Mouse (Mus musculus) lung, embryonic 16.5 days (tissue): ENCODE measurements around the gene Cdkn2aipnl. TPM values are rescaled to one million over a fixed set of nuclear protein-coding genes. Genes with fewer than 3 reads are reported as not detected.
A peak's percentile ranks its signal among the peaks of the same experiment; 100 is the strongest.

Experiments
- ATAC-seq: fragments of 200-750 bp; cut with Nextera tagmentation; 2 replicates; pipeline ENCODE4 v1.8.0; 2017; ENCODE audit warnings: low read depth, mild to moderate bottlenecking, moderate library complexity
- H3K27ac ChIP-seq: fragments of 300-500 bp; sonication (generic); 2 replicates; pipeline ENCODE4 v1.5.1; 2014; ENCODE audit warnings: mild to moderate bottlenecking, control low read depth, low read length
- H3K27me3 ChIP-seq: fragments of 300-500 bp; sonication (generic); 2 replicates; pipeline ENCODE4 v1.6.1; 2014; ENCODE audit warnings: low read depth, low read length, mixed read lengths; ENCODE audit not compliant: control insufficient read depth, insufficient read depth
- H3K36me3 ChIP-seq: fragments of 300-500 bp; sonication (generic); 2 replicates; pipeline ENCODE4 v1.6.1; 2014; ENCODE audit warnings: low read length; ENCODE audit not compliant: control insufficient read depth, insufficient read depth
- H3K4me1 ChIP-seq: fragments of 300-500 bp; sonication (generic); replicated peaks from 2 replicates; pipeline ENCODE4 v1.6.1; 2014; ENCODE audit warnings: low read length, mixed read lengths; ENCODE audit not compliant: control insufficient read depth, insufficient read depth
- H3K4me2 ChIP-seq: fragments of 300-500 bp; sonication (generic); 2 replicates; pipeline ENCODE4 v1.6.1; 2014; ENCODE audit warnings: low read depth, low read length, control low read depth
- H3K4me3 ChIP-seq: fragments of 300-500 bp; sonication (generic); 2 replicates; pipeline ENCODE4 v1.5.1; 2014; ENCODE audit warnings: mild to moderate bottlenecking, low read length, control low read depth
- H3K9ac ChIP-seq: fragments of 300-500 bp; sonication (generic); 2 replicates; pipeline ENCODE4 v1.6.1; 2014; ENCODE audit warnings: low read length, control low read depth
- H3K9me3 ChIP-seq: fragments of 300-500 bp; sonication (generic); 2 replicates; pipeline ENCODE4 v1.6.1; 2016; ENCODE audit warnings: low read length; ENCODE audit not compliant: control insufficient read depth
- WGBS: fragments of 180-500 bp; shearing (Covaris S2); extraction: QIAGEN DNeasy Blood & Tissue Kit; methylation state at CpG from one replicate; pipeline ENCODE4 v1.1.7; 2014; 5-methylcytosine and 5-hydroxymethylcytosine counted together
- polyA plus RNA-seq: library from polyadenylated mRNA; unstranded; fragments of >200 nt; fragmentation: Nextera tagmentation; extraction: Ambion mirVana; gene quantifications from 2 replicates; pipeline ENCODE4 v1.2.1, GENCODE M21; 2015

Cdkn2aipnl gene
- polyA plus RNA-seq, 1 experiment from 2014 or later: 106 TPM

DNA sequence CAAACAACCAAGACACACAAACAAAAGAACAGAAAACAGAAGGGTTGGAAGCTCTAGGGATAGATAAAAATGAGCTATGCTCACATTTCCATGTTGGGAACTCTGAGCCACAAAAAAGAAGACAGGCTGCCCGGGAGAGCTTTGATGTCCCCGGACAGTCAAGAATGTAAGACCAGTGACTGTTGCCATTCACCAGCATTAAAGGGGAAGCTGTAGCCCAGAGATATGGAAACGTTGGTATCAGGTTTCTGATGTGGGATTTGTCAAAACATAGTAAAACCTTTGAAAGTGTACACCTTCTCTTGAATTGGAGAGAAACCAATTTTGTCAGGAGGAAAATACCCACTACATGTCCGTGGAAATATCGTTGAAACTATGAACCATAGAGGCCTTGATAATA lies 8.0 kb upstream of the Cdkn2aipnl start:
- WGBS: 84% methylated on average over 5 of the region's 5 CpGs
- ATAC-seq: no peak
- H3K4me1 ChIP-seq: no peaks in the 10 kb centered on the region

DNA sequence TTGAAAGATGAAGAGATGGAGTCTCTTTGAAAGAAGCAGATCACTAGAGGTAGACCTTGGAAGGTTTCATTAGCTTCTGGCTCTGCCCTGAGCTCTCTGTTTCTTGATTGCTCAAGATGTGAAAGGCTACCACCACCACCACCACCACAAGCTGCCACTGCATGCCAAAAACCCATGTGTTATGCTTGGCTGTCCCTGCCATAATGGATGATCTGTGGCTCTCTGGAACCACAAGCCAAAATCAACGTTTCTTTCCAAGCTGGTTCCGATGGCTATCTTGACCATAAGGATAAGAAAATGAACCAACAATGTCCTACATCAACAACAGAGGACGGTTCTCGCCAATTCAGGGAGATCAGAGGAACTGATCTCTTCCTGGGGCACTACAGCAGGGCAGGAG lies 7.4 kb upstream of the Cdkn2aipnl start:
- Histone ChIP-seq H3K9me3 (no peaks in the 10 kb centered on the region), H3K4me1 (no peaks in the 10 kb centered on the region), H3K27ac (no peak overlapping the region), H3K36me3 (no peaks in the 10 kb centered on the region), H3K4me3 (no peak overlapping the region), H3K27me3 (no peaks in the 10 kb centered on the region), H3K9ac (no peak overlapping the region), H3K4me2 (no peak overlapping the region)
- ATAC-seq: no peak
- WGBS: 88% methylated on average over 4 of the region's 4 CpGs

More for the DNA sequence above, 8.0 kb upstream of the Cdkn2aipnl start:
- H3K9ac ChIP-seq: no peak overlapping the region
- H3K27me3 ChIP-seq: no peaks in the 10 kb centered on the region
- no peaks in the 10 kb centered on the region for H3K36me3 ChIP-seq
- no peak overlapping the region for H3K4me3 ChIP-seq
- H3K9me3 ChIP-seq: no peaks in the 10 kb centered on the region
- no peak overlapping the region for H3K4me2 ChIP-seq
- no peak overlapping the region for H3K27ac ChIP-seq

DNA sequence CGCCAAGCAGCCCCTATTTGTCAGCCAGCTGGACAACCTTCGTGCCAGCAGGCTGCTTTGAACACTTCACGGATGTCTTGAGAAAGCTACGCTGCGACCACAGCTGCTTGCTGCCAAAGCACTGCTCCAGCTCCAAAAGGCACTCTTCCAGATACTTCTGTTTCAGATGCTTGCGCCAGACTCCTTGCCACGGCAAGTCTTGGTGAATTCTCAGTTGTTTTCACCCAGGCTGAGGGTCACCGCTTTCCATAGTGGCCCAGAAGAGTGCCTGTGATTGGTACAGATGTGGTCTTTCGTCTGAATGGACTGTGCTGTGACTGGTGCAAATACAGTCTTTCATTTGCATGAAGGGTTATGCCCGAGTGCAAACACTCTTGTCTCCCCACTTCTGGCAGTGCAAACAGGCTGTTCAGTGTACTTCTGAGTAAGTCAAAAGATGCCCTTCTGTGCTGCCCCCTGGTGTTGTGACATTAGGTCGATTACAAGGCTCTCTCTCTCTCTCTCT lies 6.4 kb upstream of the Cdkn2aipnl start:
- H3K36me3 ChIP-seq: no peaks in the 10 kb centered on the region
- H3K4me1 ChIP-seq: no peaks in the 10 kb centered on the region
- 32% methylated on average over 11 of the region's 11 CpGs for whole genome bisulfite sequencing
- peak overlapping the region; percentile 74 for H3K27ac ChIP-seq
- ATAC-seq: peak; percentile 91
- H3K4me2 ChIP-seq: no peak overlapping the region
- H3K4me3 ChIP-seq: no peak overlapping the region
- H3K27me3 ChIP-seq: no peaks in the 10 kb centered on the region
- H3K9ac ChIP-seq: no peak overlapping the region
- no peaks in the 10 kb centered on the region for H3K9me3 ChIP-seq

DNA sequence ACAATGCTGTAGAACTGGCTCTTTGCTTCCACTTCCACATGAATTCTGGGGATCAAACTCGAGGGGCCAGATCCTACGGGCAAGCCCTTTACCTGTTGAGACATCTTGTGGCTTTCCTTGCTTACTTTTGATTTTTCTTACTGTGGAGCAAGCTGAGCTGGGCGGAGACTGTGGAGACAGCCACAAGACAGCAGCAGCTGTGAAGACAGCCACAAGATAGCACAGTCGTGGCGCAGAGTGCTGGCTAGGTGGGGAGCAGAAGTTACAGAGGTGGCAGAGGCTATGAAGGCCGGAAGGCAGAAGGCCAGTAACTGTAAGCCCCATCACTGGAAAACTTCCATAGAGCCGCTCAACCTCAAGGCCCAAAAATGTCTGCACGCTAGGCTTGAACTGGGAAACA lies 5.7 kb upstream of the Cdkn2aipnl start:
- no peak for ATAC-seq
- Histone ChIP-seq H3K27ac (no peak overlapping the region), H3K9me3 (no peaks in the 10 kb centered on the region), H3K9ac (no peak overlapping the region), H3K4me3 (no peak overlapping the region), H3K27me3 (no peaks in the 10 kb centered on the region), H3K4me2 (no peak overlapping the region), H3K36me3 (no peaks in the 10 kb centered on the region), H3K4me1 (no peaks in the 10 kb centered on the region)
- 82% methylated on average over 8 of the region's 8 CpGs for WGBS

DNA sequence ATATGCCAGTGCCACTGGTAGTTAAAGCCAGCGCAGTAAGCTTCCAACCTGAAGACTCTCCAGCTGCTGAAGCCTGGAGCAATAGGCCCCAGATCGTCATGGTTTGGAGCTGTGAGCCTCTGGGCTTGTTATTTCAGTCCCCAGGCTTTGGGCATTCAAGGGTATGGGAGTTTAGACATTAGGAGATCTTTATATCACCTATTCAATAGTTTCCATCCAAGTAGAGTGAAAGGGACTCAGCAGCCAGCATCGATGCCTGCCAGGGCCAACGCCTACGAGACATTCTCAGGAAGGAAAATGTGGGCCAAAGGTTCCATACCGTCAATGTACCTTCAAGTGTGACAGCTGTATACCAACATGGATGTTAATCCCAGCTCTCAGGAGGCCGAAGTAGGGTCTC lies 5.2 kb upstream of the Cdkn2aipnl start:
- H3K27ac ChIP-seq: no peak overlapping the region
- no peaks in the 10 kb centered on the region for H3K36me3 ChIP-seq
- H3K9ac ChIP-seq: no peak overlapping the region
- no peak for ATAC-seq
- H3K4me3 ChIP-seq: no peak overlapping the region
- WGBS: 90% methylated on average over 7 of the region's 7 CpGs
- H3K4me1 ChIP-seq: no peaks in the 10 kb centered on the region
- no peak overlapping the region for H3K4me2 ChIP-seq
- H3K9me3 ChIP-seq: no peaks in the 10 kb centered on the region
- no peaks in the 10 kb centered on the region for H3K27me3 ChIP-seq

DNA sequence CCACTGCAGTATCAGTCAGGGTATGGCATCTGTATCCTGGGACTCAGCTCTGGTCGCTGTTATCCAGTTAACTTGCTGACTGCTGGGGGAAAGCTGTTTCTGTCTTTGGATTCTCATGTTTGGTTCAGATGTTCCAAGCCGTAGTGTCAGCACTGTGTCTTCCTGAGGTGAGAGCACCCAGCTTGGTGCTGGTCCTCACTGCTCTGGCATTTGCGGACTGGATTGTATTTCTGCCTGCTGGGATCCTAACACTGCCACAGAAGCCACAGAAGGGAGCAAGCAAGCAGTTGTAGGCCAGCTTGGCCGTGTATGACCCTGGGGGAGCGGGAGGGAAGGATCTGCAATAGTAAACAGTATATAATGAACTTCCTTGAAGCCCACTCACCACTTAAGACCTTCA lies 810 bp upstream of the Cdkn2aipnl start:
- WGBS: 75% methylated on average over 5 of the region's 5 CpGs
- Histone ChIP-seq H3K4me2 (no peak overlapping the region), H3K4me3 (no peak overlapping the region), H3K4me1 (peaks cover 10% of the 10 kb centered on the region), H3K27ac (no peak overlapping the region), H3K9me3 (no peaks in the 10 kb centered on the region), H3K27me3 (no peaks in the 10 kb centered on the region), H3K36me3 (peaks cover 11% of the 10 kb centered on the region), H3K9ac (no peak overlapping the region)
- no peak for ATAC-seq

DNA sequence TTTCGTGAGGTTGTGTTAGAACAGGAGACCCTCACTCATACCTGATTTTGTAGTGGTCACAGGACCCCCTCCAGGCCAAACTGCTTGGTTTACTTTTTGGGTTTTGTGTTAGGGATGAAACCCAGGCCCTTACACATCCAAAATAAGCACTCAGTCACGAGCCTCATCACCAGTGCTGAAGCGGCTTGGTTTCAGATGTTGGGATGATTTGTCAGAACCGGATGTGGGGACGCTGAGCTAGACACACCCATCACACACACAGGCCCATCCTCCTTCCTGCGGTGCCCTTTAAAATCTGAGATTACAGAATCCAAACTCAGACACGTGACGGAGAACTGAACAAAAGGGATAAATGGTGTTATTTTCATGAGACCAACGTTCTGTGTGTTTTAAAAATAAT lies 1.4 kb downstream of the Cdkn2aipnl start:
- WGBS: 86% methylated on average over 9 of the region's 9 CpGs
- Histone ChIP-seq H3K9me3 (peaks cover 3% of the 10 kb centered on the region; the same call in 1 of the 2 replicates), H3K27ac (no peak overlapping the region), H3K4me3 (no peak overlapping the region), H3K36me3 (peaks cover 27% of the 10 kb centered on the region), H3K4me2 (peak overlapping the region; percentile 22; the same call in 1 of the 2 replicates), H3K9ac (no peak overlapping the region), H3K27me3 (no peaks in the 10 kb centered on the region), H3K4me1 (peaks cover 10% of the 10 kb centered on the region)
- no peak for ATAC-seq

DNA sequence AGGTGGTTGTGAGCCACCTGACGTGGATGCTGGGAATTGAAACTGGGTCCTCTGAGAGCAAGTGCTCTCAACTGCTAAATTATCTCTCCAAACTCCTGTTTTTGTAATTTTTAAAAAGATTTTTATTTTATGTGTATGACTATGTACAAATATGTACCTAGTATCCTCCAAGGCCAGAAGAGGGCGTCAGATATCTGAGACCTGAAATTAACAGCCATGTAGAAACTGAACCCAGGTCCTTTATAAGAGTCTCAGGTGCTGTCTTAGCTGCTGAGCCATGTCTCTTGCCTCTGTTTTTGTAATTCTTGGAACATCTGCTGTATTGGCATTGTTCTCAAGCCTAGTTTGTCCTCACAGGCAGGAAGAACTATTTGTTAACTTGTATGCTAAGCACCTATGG lies 2.0 kb downstream of the Cdkn2aipnl start:
- peaks cover 27% of the 10 kb centered on the region for H3K36me3 ChIP-seq

DNA sequence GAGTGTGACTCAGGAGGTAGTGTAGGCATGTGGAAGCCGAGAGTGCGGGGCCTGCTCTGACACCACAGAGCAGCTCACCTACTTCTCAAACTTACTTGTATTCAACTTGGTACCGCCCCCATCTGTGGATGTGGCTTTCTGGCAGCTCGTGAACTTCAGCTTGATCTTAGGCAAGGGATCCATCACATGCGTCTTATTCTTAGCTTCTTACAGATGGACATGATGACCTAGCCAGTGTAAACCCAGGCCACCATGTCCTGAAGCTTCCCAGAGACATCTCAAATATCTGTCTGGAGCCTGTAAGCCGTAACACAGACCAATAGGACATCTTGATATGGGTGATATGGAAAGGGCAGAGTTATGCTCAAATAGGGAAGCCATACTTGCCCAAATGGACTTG lies 4.2 kb downstream of the Cdkn2aipnl start:
- H3K4me2 ChIP-seq: no peak overlapping the region
- no peak overlapping the region for H3K4me3 ChIP-seq
- H3K4me1 ChIP-seq: peaks cover 10% of the 10 kb centered on the region
- H3K9ac ChIP-seq: no peak overlapping the region
- no peak overlapping the region for H3K27ac ChIP-seq
- peaks cover 41% of the 10 kb centered on the region for H3K36me3 ChIP-seq
- no peaks in the 10 kb centered on the region for H3K27me3 ChIP-seq
- H3K9me3 ChIP-seq: peaks cover 3% of the 10 kb centered on the region; the same call in 1 of the 2 replicates
- ATAC-seq: no peak
- WGBS: 94% methylated on average over 6 of the region's 6 CpGs

More for the DNA sequence above, 2.0 kb downstream of the Cdkn2aipnl start:
- no peaks in the 10 kb centered on the region for H3K27me3 ChIP-seq
- WGBS: 87% methylated on average over 2 of the region's 2 CpGs
- no peak overlapping the region for H3K4me2 ChIP-seq
- ATAC-seq: no peak
- H3K9me3 ChIP-seq: peaks cover 3% of the 10 kb centered on the region; the same call in 1 of the 2 replicates
- peaks cover 10% of the 10 kb centered on the region for H3K4me1 ChIP-seq
- H3K4me3 ChIP-seq: no peak overlapping the region
- H3K9ac ChIP-seq: no peak overlapping the region
- H3K27ac ChIP-seq: no peak overlapping the region
